Mouse (Mus musculus): ENCODE data around the gene Gm4187.
"Not testable (repeated sequence)": the region's sequence is repeated elsewhere in the genome, so short reads cannot be mapped to it uniquely, and the experiment has no call there.

Gm4187 gene

DNA sequence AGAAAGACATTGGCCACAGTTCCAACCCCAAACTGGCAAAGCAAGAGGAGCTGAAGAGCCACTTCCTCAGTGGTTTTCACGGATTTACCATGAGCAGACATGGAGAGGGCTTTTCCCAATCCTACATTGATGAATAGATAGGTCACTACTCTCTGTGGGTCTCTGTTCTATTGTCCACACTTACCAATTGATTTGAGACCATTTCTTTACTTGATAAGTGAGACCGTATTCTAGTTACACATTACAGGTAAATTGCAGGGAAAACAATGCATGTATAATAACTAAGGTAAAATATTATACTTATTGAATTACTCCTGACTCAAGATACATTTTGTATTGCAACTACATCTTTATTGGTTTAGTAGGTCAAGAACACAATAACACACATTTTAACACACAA is at the start of gene Gm4187:
Gene Gm4187 (minus strand): TSS at position 101 of the 400 bp plus-strand sequence.
- DNase-seq (ENCODE audit: low spot score), result not testable (repeated sequence)

DNA sequence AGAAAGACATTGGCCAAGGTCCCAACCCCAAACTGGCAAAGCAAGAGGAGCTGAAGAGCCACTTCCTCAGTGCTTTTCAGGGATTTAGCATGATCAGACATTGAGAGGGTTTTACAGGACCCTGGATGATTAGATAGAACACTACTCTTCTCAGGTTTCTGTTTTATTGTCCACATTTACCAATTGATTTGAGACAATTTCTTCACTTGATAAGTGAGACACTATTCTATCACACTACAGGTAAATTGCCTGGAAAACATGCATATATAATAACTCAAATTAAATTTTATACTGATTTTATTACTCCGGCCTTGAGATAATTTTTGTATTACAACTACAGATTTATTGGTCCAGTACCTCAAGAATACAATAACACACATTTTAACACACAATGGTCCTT is 41.4 kb upstream of the Gm4187 start, which contains the start of gene Gm8660:
Gene Gm8660 (minus strand): TSS at position 101 of the 400 bp plus-strand sequence.
- not testable (repeated sequence) for DNase-seq (ENCODE audit: low spot score)
